Mouse (Mus musculus): ENCODE measurements around the gene Synj1.

The Synj1 gene

GRCm38 (mm10) chr16:90934687-90935328 lies 76.3 kb downstream of the Synj1 start, which contains the start of gene Cfap298:
Cfap298 (minus strand) TSS chr16:90935114.
- DNase-seq = peak; percentile 94 to 97

- peak; percentile 70 to 84 for DNase-seq
Measured at GRCm38 (mm10) chr16:90934193-90934686, 76.9 kb downstream of the Synj1 start.

DNA sequence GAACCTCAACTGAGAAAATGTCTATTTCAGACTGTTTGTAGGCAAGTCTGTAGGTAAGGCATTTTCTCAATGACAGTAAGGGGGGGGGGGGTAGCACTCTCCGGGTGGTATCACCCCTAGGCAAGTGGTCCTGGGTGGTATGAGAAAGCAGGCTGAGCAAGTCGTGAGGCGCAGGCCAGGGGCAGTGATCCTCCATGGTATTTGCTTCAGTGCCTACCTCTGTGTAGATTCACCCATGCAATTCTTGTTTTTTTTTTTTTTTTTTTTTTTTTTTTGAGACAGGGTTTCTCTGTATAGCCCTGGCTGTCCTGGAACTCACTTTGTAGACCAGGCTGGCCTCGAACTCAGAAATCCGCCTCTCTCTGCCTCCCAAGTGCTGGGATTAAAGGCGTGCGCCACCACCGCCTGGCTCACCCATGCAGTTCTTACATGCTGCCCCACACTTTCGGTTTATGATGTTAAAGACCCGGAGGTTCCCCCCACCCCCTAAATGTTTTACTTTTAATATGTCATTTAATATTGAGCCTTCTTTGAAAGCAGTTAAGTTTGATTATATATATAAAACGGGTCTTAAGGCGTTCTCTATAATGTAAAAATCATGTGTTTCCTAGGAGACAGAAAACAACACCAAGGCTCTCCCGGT lies 77.5 kb downstream of the Synj1 start:
- no peak for DNase-seq

GRCm38 (mm10) chr16:90927446-90927845 lies 83.7 kb downstream of the Synj1 start:
- DNase-seq = no peak

DNA sequence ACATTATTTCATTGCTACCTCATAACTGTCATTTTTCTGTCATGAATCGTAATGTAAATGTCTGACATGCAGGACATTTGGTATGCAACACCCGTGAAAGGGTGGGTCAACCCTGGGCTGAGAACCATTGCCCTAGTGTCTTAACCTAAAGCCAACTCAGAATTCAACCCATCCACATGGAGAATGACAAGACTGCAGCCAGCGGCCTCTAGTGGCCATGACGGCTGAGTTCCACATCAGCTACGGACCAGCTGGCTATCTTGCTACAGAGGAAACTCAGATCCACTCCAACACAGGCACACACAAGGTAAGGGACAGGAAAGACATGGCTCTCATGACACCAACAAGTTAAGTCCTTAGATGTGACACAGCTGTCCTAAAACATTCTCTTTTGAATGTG lies 85.6 kb downstream of the Synj1 start:
- DNase-seq = peak; percentile 78 to 83

- DNase-seq = peak; percentile 56 to 75
Measured at GRCm38 (mm10) chr16:90924606-90925370, 86.3 kb downstream of the Synj1 start.

DNA sequence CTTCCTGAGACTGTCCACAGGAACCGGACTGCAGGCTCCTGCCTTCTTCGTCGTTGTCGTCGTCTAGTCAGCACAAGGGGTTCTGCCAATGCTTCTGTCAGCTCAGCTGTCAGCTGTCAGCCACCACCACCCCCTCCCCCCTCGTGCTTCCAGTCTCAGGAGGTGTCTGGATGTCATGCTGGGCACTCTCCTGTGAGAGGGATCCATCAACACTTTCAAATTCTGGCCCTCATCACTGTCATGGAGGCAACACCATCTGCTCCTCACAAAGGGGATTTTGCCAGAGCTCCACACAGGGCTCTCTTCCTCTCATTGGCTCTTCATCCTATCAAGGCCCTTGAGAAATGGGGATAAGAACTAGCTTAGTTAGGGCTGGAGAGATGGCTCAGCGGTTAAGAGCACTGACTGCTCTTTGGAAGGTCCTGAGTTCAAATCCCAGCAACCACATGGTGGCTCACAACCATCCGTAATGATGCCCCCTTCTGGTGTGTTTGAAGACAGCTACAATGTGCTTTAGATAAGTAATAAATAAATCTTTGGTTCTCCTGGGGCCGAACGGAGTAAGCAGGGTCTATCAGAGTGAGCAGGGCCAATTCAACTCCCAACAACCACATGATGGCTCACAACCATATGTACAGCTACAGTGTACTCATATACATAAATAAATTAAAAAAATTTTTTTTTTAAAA lies 89.5 kb downstream of the Synj1 start:
- no peak for DNase-seq

GRCm38 (mm10) chr16:90917156-90917555 lies 94.0 kb downstream of the Synj1 start:
- no peak for DNase-seq

- peak; percentile 61 to 84 for DNase-seq
Measured at GRCm38 (mm10) chr16:90916040-90916481, 95.0 kb downstream of the Synj1 start.

- DNase-seq = peak; percentile 21 to 68
Measured at GRCm38 (mm10) chr16:90911766-90912165, 99.3 kb downstream of the Synj1 start.

DNA sequence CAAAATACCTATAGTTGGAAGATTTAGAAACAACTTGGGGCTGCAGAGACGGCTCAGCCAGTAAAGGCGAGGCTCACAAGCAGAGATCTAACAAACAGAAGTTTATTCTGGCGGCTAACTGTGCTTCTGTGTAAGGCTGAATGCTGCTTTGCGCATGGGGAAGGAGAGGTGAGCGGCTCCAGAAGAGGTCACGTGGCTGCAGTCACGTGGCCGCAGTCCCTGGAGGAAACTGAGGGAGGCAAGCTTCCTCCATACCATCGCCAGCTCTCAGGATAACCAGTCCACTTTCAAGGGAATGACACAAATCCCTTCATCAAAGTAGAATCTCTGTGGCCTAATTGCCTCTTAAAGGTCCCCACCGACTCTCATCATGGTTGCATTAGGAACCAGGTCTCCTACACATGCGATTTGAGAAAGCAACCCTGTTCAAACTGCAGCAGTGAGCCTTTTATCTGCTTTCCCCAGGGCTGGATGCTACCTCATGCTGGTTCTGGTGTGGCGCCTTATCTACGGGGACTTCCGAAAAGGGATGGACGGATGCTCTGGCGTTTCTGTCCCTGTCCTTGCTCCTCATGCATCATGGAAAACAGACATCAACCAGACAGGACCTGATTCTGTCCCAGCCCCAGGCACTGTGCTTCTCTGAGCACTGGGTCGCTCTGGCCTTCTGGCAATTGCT lies 100.1 kb downstream of the Synj1 start:
- DNase-seq = no peak

- no peak for DNase-seq
Measured at GRCm38 (mm10) chr16:90907250-90907649, 103.9 kb downstream of the Synj1 start.

DNA sequence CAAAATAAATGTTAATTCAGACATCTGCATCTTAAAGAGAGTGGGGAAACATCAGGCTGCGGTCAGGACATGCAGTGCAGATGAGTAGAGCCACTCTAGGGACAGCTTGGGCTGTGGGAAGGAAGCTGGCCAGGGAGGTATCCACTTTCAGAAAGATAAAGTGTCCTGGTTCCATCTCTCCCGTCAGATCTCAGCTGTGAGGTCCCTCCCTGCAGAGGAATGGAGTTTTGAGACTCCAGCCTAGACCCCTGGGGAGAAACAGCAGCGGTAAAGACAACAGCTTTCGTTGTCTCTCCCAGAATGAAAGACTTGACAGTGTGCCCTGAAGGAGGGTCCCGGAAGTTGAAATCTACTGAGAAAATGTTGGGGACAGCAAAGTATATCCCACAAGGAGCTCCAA lies 107.8 kb downstream of the Synj1 start:
- DNase-seq = no peak

- peak; percentile 16 to 57 for DNase-seq
Measured at GRCm38 (mm10) chr16:90901364-90901763, 109.7 kb downstream of the Synj1 start.

DNA sequence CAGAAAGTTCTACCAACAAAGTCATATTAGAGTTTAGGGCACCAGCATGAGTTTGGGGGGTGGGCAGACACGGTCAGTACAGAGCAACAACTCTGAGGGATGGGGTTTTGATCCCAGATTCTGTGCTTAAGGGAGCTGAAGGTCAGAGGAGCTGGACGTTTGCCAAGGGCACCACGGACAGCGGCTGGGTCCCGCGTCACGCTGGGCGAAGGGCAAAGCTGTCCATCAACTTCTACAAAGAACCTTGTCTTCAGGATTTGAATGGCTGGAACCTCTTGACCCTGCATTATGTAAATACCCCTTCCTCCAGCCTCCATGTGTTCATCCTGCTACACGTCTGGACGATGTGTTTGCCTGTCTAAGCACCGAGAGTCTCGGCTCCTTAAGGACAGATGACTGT lies 111.6 kb downstream of the Synj1 start:
- DNase-seq = peak; percentile 54 to 76

GRCm38 (mm10) chr16:90897651-90898050 lies 113.5 kb downstream of the Synj1 start:
- DNase-seq = no peak

GRCm38 (mm10) chr16:90893792-90894191 lies 117.3 kb downstream of the Synj1 start:
- DNase-seq = no peak

DNA sequence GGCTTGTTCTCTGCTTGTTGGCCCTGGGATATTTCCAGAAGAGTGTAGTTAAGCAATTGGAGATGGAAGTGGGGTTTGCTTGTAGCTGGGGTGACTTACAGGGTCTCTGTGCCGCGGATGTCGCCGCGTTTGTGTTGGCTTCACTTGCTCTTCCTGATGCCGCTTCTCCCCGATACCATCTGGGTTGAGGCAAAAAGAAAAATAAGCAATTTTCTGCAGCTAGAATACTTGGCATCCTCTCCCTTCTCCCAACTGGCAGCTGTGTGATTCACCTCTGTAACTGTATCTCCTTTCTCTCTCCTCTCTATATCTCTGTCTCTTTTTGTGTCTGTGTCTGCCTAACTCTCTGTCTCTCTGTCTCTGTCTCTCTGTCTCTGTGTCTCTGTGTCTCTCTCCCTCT lies 118.1 kb downstream of the Synj1 start:
- DNase-seq = no peak

GRCm38 (mm10) chr16:90892081-90892480 lies 119.0 kb downstream of the Synj1 start:
- DNase-seq = no peak

GRCm38 (mm10) chr16:90891601-90892000 lies 119.5 kb downstream of the Synj1 start:
- peak; percentile 36 to 72 for DNase-seq

GRCm38 (mm10) chr16:90890683-90891082 lies 120.4 kb downstream of the Synj1 start:
- DNase-seq = no peak
